Mouse (Mus musculus): ENCODE measurements around the gene Susd6. TPM values are rescaled to one million over a fixed set of nuclear protein-coding genes. Genes with fewer than 3 reads are reported as not detected.
A peak's percentile ranks its signal among the peaks of the same experiment; 100 is the strongest.

Gene Susd6
- total and polyA plus RNA-seq, 3 experiments, result 7.8 to 11.0 (median 8.7) TPM

- TF ChIP-seq JUN (IDR thresholded peaks at IDR 0.05; ENCODE audit: insufficient read depth, low read depth, low read length), result no peak
- TF ChIP-seq MYC (IDR thresholded peaks at IDR 0.05; ENCODE audit: low read depth, low read length), result no peak
- TF ChIP-seq UBTF (IDR thresholded peaks at IDR 0.05; ENCODE audit: low read depth, low read length), result no peak
- TF ChIP-seq PAX5 (IDR thresholded peaks at IDR 0.05; ENCODE audit: low read length), result no peak
- TF ChIP-seq POLR2A (IDR thresholded peaks at IDR 0.05; ENCODE audit: low read depth, low read length), result no peak
- no peak for TF ChIP-seq GABPA (IDR thresholded peaks at IDR 0.05; ENCODE audit: insufficient replicate concordance, low read depth, low read length)
- no peak for TF ChIP-seq TBP (conservative IDR thresholded peaks at IDR 0.05; ENCODE audit: low read depth, low read length)
- no peak for TF ChIP-seq ZMIZ1 (IDR thresholded peaks at IDR 0.05; ENCODE audit: low read depth, low read length)
- no peak for DNase-seq (ENCODE audit: extremely low read depth)
- Histone ChIP-seq H3K9ac (ENCODE audit: insufficient read depth, low read depth) (no peak overlapping the region), H3K4me3 (replicated peaks in 1 of 3; ENCODE audit: low read depth in 2 of 3, low read length in 2 of 3, poor library complexity in 1 of 3) (no peak overlapping the region), H3K36me3 (replicated peaks in 1 of 2; ENCODE audit: control insufficient read depth in 1 of 2, insufficient read depth in 1 of 2, low read length in 1 of 2) (peaks cover 0 to 12% of the 10 kb centered on the region in 2 experiments), H3K79me2 (replicated peaks; ENCODE audit: control insufficient read depth, extremely low read depth, insufficient read depth, poor library complexity, severe bottlenecking) (no peaks in the 10 kb centered on the region), H3K9me3 (replicated peaks; ENCODE audit: low read length) (no peaks in the 10 kb centered on the region), H3K4me2 (ENCODE audit: insufficient read depth, low read depth, poor library complexity, severe bottlenecking) (no peak overlapping the region), H3K4me1 (ENCODE audit: control insufficient read depth in 1 of 2, insufficient read depth in 2 of 2) (peaks cover 8 to 26% of the 10 kb centered on the region in 2 experiments), H3K27ac (ENCODE audit: insufficient read depth, low read depth) (no peak overlapping the region), H3K27me3 (replicated peaks) (no peaks in the 10 kb centered on the region)
- in situ Hi-C loops (cut with MboI; ENCODE audit: low pct_ligation_motif_present, low pct_unique_long_range_greater_than_20kb, low sequenced_read_pairs), result loop anchor here (5.0 kb wide), 1 partner anchor 36 kb away; no protein-coding TSS in a partner anchor
- dilution Hi-C loops (cut with MboI; ENCODE audit: extremely low pct_ligation_motif_present, extremely low pct_unique_long_range_greater_than_20kb, low sequenced_read_pairs), result no loop called here
Observed at GRCm38 (mm10) chr12:80845901-80846300, 55.6 kb downstream of the Susd6 start.

GRCm38 (mm10) chr12:80846861-80847268, 56.6 kb downstream of the Susd6 start:
- peak overlapping the region; percentile 52; the same call in 1 of the 2 replicates for H3K4me2 ChIP-seq (ENCODE audit: insufficient read depth, low read depth, poor library complexity, severe bottlenecking)
- H3K9me3 ChIP-seq (replicated peaks; ENCODE audit: low read length), result no peaks in the 10 kb centered on the region
- peaks cover 8 to 26% of the 10 kb centered on the region in 2 experiments for H3K4me1 ChIP-seq (ENCODE audit: control insufficient read depth in 1 of 2, insufficient read depth in 2 of 2)
- in situ Hi-C loops (cut with MboI; ENCODE audit: low pct_ligation_motif_present, low pct_unique_long_range_greater_than_20kb, low sequenced_read_pairs) (loop anchor here (5.0 kb wide), 1 partner anchor 35 kb away; no protein-coding TSS in a partner anchor), dilution Hi-C loops (cut with MboI; ENCODE audit: extremely low pct_ligation_motif_present, extremely low pct_unique_long_range_greater_than_20kb, low sequenced_read_pairs) (no loop called here)
- no peak overlapping the region for H3K9ac ChIP-seq (ENCODE audit: insufficient read depth, low read depth)
- H3K36me3 ChIP-seq (replicated peaks in 1 of 2; ENCODE audit: control insufficient read depth in 1 of 2, insufficient read depth in 1 of 2, low read length in 1 of 2), result peaks cover 0 to 14% of the 10 kb centered on the region in 2 experiments
- H3K4me3 ChIP-seq (replicated peaks in 1 of 3; ENCODE audit: low read depth in 2 of 3, low read length in 2 of 3, poor library complexity in 1 of 3), result no peak overlapping the region
- no peak overlapping the region for H3K27ac ChIP-seq (ENCODE audit: insufficient read depth, low read depth)
- peak; percentile 42 for DNase-seq (ENCODE audit: extremely low read depth)
- no peaks in the 10 kb centered on the region for H3K79me2 ChIP-seq (replicated peaks; ENCODE audit: control insufficient read depth, extremely low read depth, insufficient read depth, poor library complexity, severe bottlenecking)
- H3K27me3 ChIP-seq (replicated peaks), result no peaks in the 10 kb centered on the region
- TF ChIP-seq HCFC1 (IDR thresholded peaks at IDR 0.05; ENCODE audit: low read depth, low read length) (peak; percentile 16; the same call in 1 of the 2 replicates), MAFK (IDR thresholded peaks at IDR 0.05; ENCODE audit: insufficient replicate concordance, low read length) (no peak), KAT2A (IDR thresholded peaks at IDR 0.05; ENCODE audit: insufficient replicate concordance, low read length) (no peak), USF1 (IDR thresholded peaks at IDR 0.05; ENCODE audit: low read depth, low read length) (no peak), MXI1 (IDR thresholded peaks at IDR 0.05; ENCODE audit: low read depth, low read length) (no peak), CHD1 (IDR thresholded peaks at IDR 0.05; ENCODE audit: low read depth, low read length) (no peak), JUND (conservative IDR thresholded peaks at IDR 0.05; ENCODE audit: low read depth, low read length) (no peak), USF2 (conservative IDR thresholded peaks at IDR 0.05; ENCODE audit: low read depth, low read length) (no peak), NRF1 (IDR thresholded peaks at IDR 0.05; ENCODE audit: low read depth, low read length) (no peak), ZC3H11A (IDR thresholded peaks at IDR 0.05; ENCODE audit: low read depth, low read length) (no peak), JUN (IDR thresholded peaks at IDR 0.05; ENCODE audit: insufficient read depth, low read depth, low read length) (no peak), ELF1 (IDR thresholded peaks at IDR 0.05; ENCODE audit: low read depth, low read length) (0 out of 2 replicates have a peak, but pooled peaks have one; percentile 32), TBP (conservative IDR thresholded peaks at IDR 0.05; ENCODE audit: low read depth, low read length) (no peak), CHD2 (IDR thresholded peaks at IDR 0.05; ENCODE audit: low read length) (no peak), MAX (IDR thresholded peaks at IDR 0.05; ENCODE audit: low read length) (no peak), BHLHE40 (IDR thresholded peaks at IDR 0.05; ENCODE audit: low read depth, low read length) (no peak), PAX5 (IDR thresholded peaks at IDR 0.05; ENCODE audit: low read length) (no peak), POLR2A (IDR thresholded peaks at IDR 0.05; ENCODE audit: low read depth, low read length) (no peak), SMC3 (IDR thresholded peaks at IDR 0.05; ENCODE audit: low read depth, low read length) (no peak), MEF2A (IDR thresholded peaks at IDR 0.05; ENCODE audit: borderline replicate concordance, low read depth, low read length) (no peak), POLR2AphosphoS2 (IDR thresholded peaks at IDR 0.05; ENCODE audit: low read depth, low read length) (no peak), ZMIZ1 (IDR thresholded peaks at IDR 0.05; ENCODE audit: low read depth, low read length) (no peak), EP300 (IDR thresholded peaks at IDR 0.05; ENCODE audit: low read length) (peak; percentile 40; the same call in 1 of the 2 replicates), TCF12 (IDR thresholded peaks at IDR 0.05; ENCODE audit: low read depth, low read length) (no peak), UBTF (IDR thresholded peaks at IDR 0.05; ENCODE audit: low read depth, low read length) (no peak), MYC (IDR thresholded peaks at IDR 0.05; ENCODE audit: low read depth, low read length) (no peak), RCOR1 (conservative IDR thresholded peaks at IDR 0.05; ENCODE audit: low read depth, low read length) (no peak), MAZ (IDR thresholded peaks at IDR 0.05; ENCODE audit: low read depth, low read length) (0 out of 2 replicates have a peak, but pooled peaks have one; percentile 31), CTCF (conservative IDR thresholded peaks at IDR 0.05 in 1 of 2, IDR thresholded peaks at IDR 0.05 in 1 of 2; ENCODE audit: low read depth in 2 of 2, low read length in 2 of 2) (no peak), ETS1 (conservative IDR thresholded peaks at IDR 0.05; ENCODE audit: low read depth, low read length) (no peak), NELFE (IDR thresholded peaks at IDR 0.05; ENCODE audit: low read depth, low read length) (no peak)

Data from CH12.LX (cell line).